Comparison of ENCODE assay signal across 7 mouse cellular contexts in genomic region chr7:117383147-117383940, GRCm38 (mm10). TPM values are rescaled to one million over a fixed set of nuclear protein-coding genes. Genes with fewer than 3 reads are reported as not detected.
DNase-seq lines count a peak whose midpoint lies in the region; ATAC-seq and TF ChIP-seq lines count a peak whose summit lies in the region.

No protein-coding gene starts in this region.

- TF ChIP-seq POLR2A in CH12.LX (IDR thresholded peaks at IDR 0.05; ENCODE audit: low read depth, low read length), result no peak
- no peak for TF ChIP-seq POLR2A in small intestine, adult 2 months (IDR thresholded peaks at IDR 0.05; ENCODE audit: low read depth, low read length)

- H3K4me1 ChIP-seq in CH12.LX (ENCODE audit: control insufficient read depth in 1 of 2, insufficient read depth in 2 of 2), result peaks cover 4 to 22% of the 10 kb centered on the region in 2 experiments; a peak in 3 of 4 replicates
- H3K4me1 ChIP-seq in embryonic facial prominence, embryonic 15.5 days, result peaks cover 23% of the 10 kb centered on the region
- H3K4me1 ChIP-seq in heart, postnatal 0 days (ENCODE audit: control insufficient read depth, insufficient read depth), result no peaks in the 10 kb centered on the region
- peaks cover 12% of the 10 kb centered on the region; the same call in 1 of the 2 replicates for H3K4me1 ChIP-seq in small intestine, adult 2 months (ENCODE audit: control insufficient read depth, insufficient read depth, insufficient read length, low read length)

- peak in 1 of 2 experiments; percentile 39; a peak in 2 of 4 replicates for TF ChIP-seq CTCF in CH12.LX (conservative IDR thresholded peaks at IDR 0.05 in 1 of 2, IDR thresholded peaks at IDR 0.05 in 1 of 2; ENCODE audit: low read depth in 2 of 2, low read length in 2 of 2)
- peak; percentile 63 for TF ChIP-seq CTCF in heart, postnatal 0 days (IDR thresholded peaks at IDR 0.05; ENCODE audit: low read depth)
- TF ChIP-seq CTCF in layer of hippocampus, adult 2 months (conservative IDR thresholded peaks at IDR 0.05), result peak; percentile 81
- TF ChIP-seq CTCF in small intestine, adult 2 months (IDR thresholded peaks at IDR 0.05; ENCODE audit: extremely low read depth, insufficient read length, insufficient replicate concordance, low read depth, low read length), result peak; percentile 59; the same call in 1 of the 2 replicates

- H3K9ac ChIP-seq in CH12.LX (ENCODE audit: insufficient read depth, low read depth), result no peak overlapping the region
- H3K9ac ChIP-seq in embryonic facial prominence, embryonic 15.5 days, result no peak overlapping the region
- no peak overlapping the region for H3K9ac ChIP-seq in heart, postnatal 0 days (replicated peaks; ENCODE audit: low read depth, low read length)

- no peaks in the 10 kb centered on the region for H3K9me3 ChIP-seq in CH12.LX (replicated peaks; ENCODE audit: low read length)
- H3K9me3 ChIP-seq in embryonic facial prominence, embryonic 15.5 days (replicated peaks), result no peaks in the 10 kb centered on the region
- H3K9me3 ChIP-seq in heart, postnatal 0 days (replicated peaks; ENCODE audit: control insufficient read depth, low read length), result no peaks in the 10 kb centered on the region

- no peak overlapping the region for H3K27ac ChIP-seq in CH12.LX (ENCODE audit: insufficient read depth, low read depth)
- no peak overlapping the region for H3K27ac ChIP-seq in embryonic facial prominence, embryonic 15.5 days (replicated peaks)
- no peak overlapping the region for H3K27ac ChIP-seq in heart, postnatal 0 days (ENCODE audit: low read depth)
- peak overlapping the region; percentile 92 for H3K27ac ChIP-seq in layer of hippocampus, adult 2 months
- no peak overlapping the region for H3K27ac ChIP-seq in macrophage
- no peak overlapping the region for H3K27ac ChIP-seq in small intestine, adult 2 months (ENCODE audit: insufficient read depth, low read depth, low read length)

- no peak for ATAC-seq in embryonic facial prominence, embryonic 15.5 days (ENCODE audit: insufficient number of reproducible peaks, low FRiP score, low TSS enrichment, low read depth)
- ATAC-seq in heart, postnatal 0 days (ENCODE audit: insufficient read depth, low read depth), result no peak

- DNase-seq in 416B (ENCODE audit: low read depth) (peak; percentile 53), CH12.LX (ENCODE audit: extremely low read depth) (no peak)
- no peak for DNase-seq in heart, postnatal 0 days (ENCODE audit: low spot score)
- DNase-seq in layer of hippocampus, adult 2 months (ENCODE audit: low spot score in 2 of 2), result peak; percentile 67

- WGBS in embryonic facial prominence, embryonic 15.5 days, result 65% methylated on average over 7 of the region's 7 CpGs
- 68% methylated on average over 7 of the region's 7 CpGs for WGBS in heart, postnatal 0 days
- 5% methylated on average over 7 of the region's 7 CpGs for WGBS in macrophage (ENCODE audit: missing documents)
- 55% methylated on average over 7 of the region's 7 CpGs for WGBS in small intestine, adult 2 months

- in situ Hi-C loops in CH12.LX (cut with MboI; ENCODE audit: low pct_ligation_motif_present, low pct_unique_long_range_greater_than_20kb, low sequenced_read_pairs), result loop anchor here (5.0 to 10.0 kb wide), 2 partner anchors 171 to 229 kb away; no protein-coding TSS in a partner anchor

- H3K27me3 ChIP-seq in CH12.LX (replicated peaks), result peaks cover 35% of the 10 kb centered on the region
- H3K27me3 ChIP-seq in embryonic facial prominence, embryonic 15.5 days, result peaks cover 11% of the 10 kb centered on the region
- peaks cover 9% of the 10 kb centered on the region for H3K27me3 ChIP-seq in heart, postnatal 0 days (ENCODE audit: control insufficient read depth, insufficient read depth, low read length)
- H3K27me3 ChIP-seq in small intestine, adult 2 months (ENCODE audit: control insufficient read depth, insufficient read depth, low read length), result no peaks in the 10 kb centered on the region

- H3K4me2 ChIP-seq in CH12.LX (ENCODE audit: insufficient read depth, low read depth, poor library complexity, severe bottlenecking), result no peak overlapping the region
- H3K4me2 ChIP-seq in embryonic facial prominence, embryonic 15.5 days (replicated peaks), result peak overlapping the region; percentile 88
- H3K4me2 ChIP-seq in heart, postnatal 0 days (ENCODE audit: low read depth, low read length), result peak overlapping the region; percentile 95

- H3K4me3 ChIP-seq in CH12.LX (replicated peaks in 1 of 3; ENCODE audit: low read depth in 2 of 3, low read length in 2 of 3, poor library complexity in 1 of 3), result no peak overlapping the region
- peak overlapping the region; percentile 82; the same call in 1 of the 2 replicates for H3K4me3 ChIP-seq in embryonic facial prominence, embryonic 15.5 days (replicated peaks)
- no peak overlapping the region for H3K4me3 ChIP-seq in heart, postnatal 0 days (ENCODE audit: low read depth, low read length)
- peak overlapping the region; percentile 71 for H3K4me3 ChIP-seq in layer of hippocampus, adult 2 months
- peak overlapping the region; percentile 29 for H3K4me3 ChIP-seq in macrophage (ENCODE audit: inconsistent target)
- peak overlapping the region; percentile 35 for H3K4me3 ChIP-seq in small intestine, adult 2 months (ENCODE audit: low read depth, low read length)

- dilution Hi-C loops in CH12.LX (cut with MboI; ENCODE audit: extremely low pct_ligation_motif_present, extremely low pct_unique_long_range_greater_than_20kb, low sequenced_read_pairs), result no loop called here

- H3K79me2 ChIP-seq in CH12.LX (replicated peaks; ENCODE audit: control insufficient read depth, extremely low read depth, insufficient read depth, poor library complexity, severe bottlenecking), result no peaks in the 10 kb centered on the region
- peaks cover 46% of the 10 kb centered on the region; the same call in 1 of the 2 replicates for H3K79me2 ChIP-seq in macrophage (ENCODE audit: inconsistent target)

- TF ChIP-seq EP300 in CH12.LX (IDR thresholded peaks at IDR 0.05; ENCODE audit: low read length), result no peak
- no peak for TF ChIP-seq EP300 in heart, postnatal 0 days (IDR thresholded peaks at IDR 0.05; ENCODE audit: low read depth)

- peak; percentile 40 for TF ChIP-seq RAD21 in CH12.LX (IDR thresholded peaks at IDR 0.05; ENCODE audit: low read depth, low read length)

- H3K36me3 ChIP-seq in CH12.LX (replicated peaks in 1 of 2; ENCODE audit: control insufficient read depth in 1 of 2, insufficient read depth in 1 of 2, low read length in 1 of 2) (peaks cover 0 to 2% of the 10 kb centered on the region in 2 experiments), macrophage (ENCODE audit: inconsistent target) (no peaks in the 10 kb centered on the region)
- H3K36me3 ChIP-seq in embryonic facial prominence, embryonic 15.5 days, result no peaks in the 10 kb centered on the region
- no peaks in the 10 kb centered on the region for H3K36me3 ChIP-seq in heart, postnatal 0 days (replicated peaks; ENCODE audit: control insufficient read depth, insufficient read depth, low read length)
- no peaks in the 10 kb centered on the region for H3K36me3 ChIP-seq in small intestine, adult 2 months (ENCODE audit: control insufficient read depth, insufficient read depth, low read length)

TF ChIP-seq in CH12.LX, 34 proteins besides CTCF, POLR2A, EP300 and RAD21:
- TF ChIP-seq CHD2 (IDR thresholded peaks at IDR 0.05; ENCODE audit: low read length), result no peak

RNA-seq across cellular contexts. Expression of gene Xylt1, which starts 2.6 kb away (rescaled TPM):
- total RNA-seq in CH12.LX (2012; rRNA removed), result 0.38 and 0.88 TPM in 2 replicates
- 0.35 and 0.38 TPM in 2 replicates for total RNA-seq in CH12.LX (2014; rRNA removed)
- 0.72 and 0.84 TPM in 2 replicates for polyA plus RNA-seq in CH12.LX (2012; ENCODE audit: insufficient read length, low read depth)
- polyA plus RNA-seq in embryonic facial prominence, embryonic 15.5 days (2015; fragmentation: Nextera tagmentation; extraction: Ambion mirVana), result 2.3 and 2.7 TPM in 2 replicates
- 1.7 and 8.9 TPM in 2 replicates for total RNA-seq in heart, postnatal 0 days (2014; rRNA removed; ENCODE audit: low replicate concordance)
- 0.36 and 0.40 TPM in 2 replicates for polyA plus RNA-seq in heart, postnatal 0 days (2015; fragmentation: Nextera tagmentation; extraction: Ambion mirVana)
- total RNA-seq in layer of hippocampus, adult 2 months (2021), result 10 to 100 TPM; 43.5 to 43.9 TPM
- 10 to 100 TPM in 12 of 26 experiments, 1 to 10 TPM in 14; 1.8 to 48.9 (median 7.7) TPM for total RNA-seq in macrophage (2018; cell fraction: chromatin; rRNA removed)
- 10 to 100 TPM in 12 of 26 experiments, 1 to 10 TPM in 13, under 1 TPM in 1; 0.91 to 15.3 (median 5.2) TPM for total RNA-seq in macrophage (2018; cell fraction: cytosol; rRNA removed)
- 10 to 100 TPM in 12 of 26 experiments, 1 to 10 TPM in 14; 2.7 to 37.4 (median 6.5) TPM for total RNA-seq in macrophage (2018; cell fraction: nucleus; rRNA removed)
- 3.5 to 7.9 TPM (median 5.9 TPM) in 3 replicates for polyA plus RNA-seq in macrophage (2018)
- 1.9 and 2.9 TPM in 2 replicates for polyA plus RNA-seq in small intestine, adult 2 months (2012; rRNA removed)

Comparison
In these comparisons a context has a peak if more than half of its experiments do, and no peak if none do; other contexts are left out.
1. DNase-seq: peak in 416B (single experiment) and layer of hippocampus, adult 2 months (2 of 2); none in CH12.LX (single experiment) and heart, postnatal 0 days (single experiment).
2. H3K4me3 ChIP-seq: peak in embryonic facial prominence, embryonic 15.5 days (single experiment), layer of hippocampus, adult 2 months (single experiment), macrophage (single experiment) and small intestine, adult 2 months (single experiment); none in CH12.LX (0 of 3) and heart, postnatal 0 days (single experiment).